Mouse (Mus musculus): Measurements from ENCODE around the gene Tmem203. TPM values are rescaled to one million over a fixed set of nuclear protein-coding genes. Genes with fewer than 3 reads are reported as not detected.

The Tmem203 gene
- polyA plus RNA-seq, 1 experiment from 2014 or later = 25.1 TPM

DNA sequence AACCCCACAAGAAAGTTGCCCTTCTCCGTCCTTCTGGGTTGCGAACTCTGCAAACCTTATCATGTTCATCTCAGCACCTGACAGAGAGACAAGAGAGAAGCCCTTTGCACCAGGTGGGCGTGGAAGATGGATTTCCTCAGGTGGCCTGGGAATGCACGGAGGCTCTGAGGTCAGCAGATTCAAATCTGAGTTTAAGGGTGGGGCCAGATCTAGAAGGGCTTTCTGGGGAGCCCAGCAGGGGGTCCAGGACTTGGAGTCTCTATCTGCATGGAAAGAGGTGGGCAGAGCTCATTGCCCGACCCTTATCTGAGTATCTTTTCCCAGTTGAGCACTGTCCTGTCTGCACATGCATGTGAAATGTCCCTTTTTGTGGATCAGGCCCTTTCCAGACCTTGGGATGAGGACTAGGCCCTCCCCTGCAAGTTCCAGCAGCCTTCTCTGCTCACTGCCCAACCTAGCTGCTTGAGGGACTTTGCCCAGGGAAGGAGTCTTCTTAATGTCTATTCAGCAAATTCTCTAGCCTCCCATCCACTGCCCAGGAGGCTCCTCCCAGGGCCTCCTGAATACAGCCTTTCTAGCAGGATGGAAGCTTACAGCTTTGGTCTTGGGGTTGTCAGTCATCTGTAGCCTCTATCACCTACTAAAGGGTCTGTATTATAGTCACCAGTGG lies 20.6 kb upstream of the Tmem203 start:
- Histone ChIP-seq H3K4me1 (no peaks in the 10 kb centered on the region), H3K9ac (no peak overlapping the region), H3K27ac (no peak overlapping the region), H3K4me2 (no peak overlapping the region), H3K9me3 (no peaks in the 10 kb centered on the region), H3K4me3 (replicated peaks) (no peak overlapping the region), H3K36me3 (no peaks in the 10 kb centered on the region), H3K27me3 (replicated peaks) (no peaks in the 10 kb centered on the region)
- ATAC-seq (ENCODE audit: insufficient read depth, low FRiP score, low read depth) = no peak
- WGBS = 48% methylated on average over 5 of the region's 5 CpGs

DNA sequence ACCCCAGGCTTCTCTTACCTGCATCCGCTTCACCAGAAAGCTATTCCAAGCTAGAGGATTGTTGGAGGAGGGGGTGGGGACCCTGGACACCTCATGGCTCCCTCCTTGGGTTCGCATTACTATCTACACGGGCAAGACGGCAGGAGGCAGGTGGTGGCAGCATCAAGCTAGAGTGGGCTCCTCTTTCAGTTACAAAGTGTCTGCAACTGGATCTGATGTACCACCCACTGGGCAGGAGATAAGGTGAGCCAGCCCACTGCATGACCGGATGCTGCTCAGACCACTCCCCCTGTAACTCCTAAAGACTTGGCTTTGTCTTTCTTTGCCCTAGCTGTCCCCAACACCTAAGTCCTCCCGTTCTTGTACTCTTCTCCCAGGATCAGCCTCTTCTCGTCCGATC lies 18.6 kb upstream of the Tmem203 start, which contains the start of gene Rnf224:
TSS of gene Rnf224 (minus strand) at position 174 of the 400 bp plus-strand sequence.
- Histone ChIP-seq H3K9ac (no peak within 1 kb of the TSS), H3K4me2 (no peak within 1 kb of the TSS), H3K4me1 (peaks cover 13% of the 10 kb centered on the region), H3K36me3 (no peaks in the 10 kb centered on the region), H3K9me3 (no peaks in the 10 kb centered on the region), H3K27me3 (replicated peaks) (0 out of 2 replicates have a peak, but pooled peaks cover 3% of the 10 kb centered on the region), H3K4me3 (replicated peaks) (no peak within 1 kb of the TSS), H3K27ac (peak within 1 kb of the TSS; percentile 51)
- ATAC-seq (ENCODE audit: insufficient read depth, low FRiP score, low read depth) = no peak
- WGBS = 33% methylated on average over 8 of the region's 8 CpGs

DNA sequence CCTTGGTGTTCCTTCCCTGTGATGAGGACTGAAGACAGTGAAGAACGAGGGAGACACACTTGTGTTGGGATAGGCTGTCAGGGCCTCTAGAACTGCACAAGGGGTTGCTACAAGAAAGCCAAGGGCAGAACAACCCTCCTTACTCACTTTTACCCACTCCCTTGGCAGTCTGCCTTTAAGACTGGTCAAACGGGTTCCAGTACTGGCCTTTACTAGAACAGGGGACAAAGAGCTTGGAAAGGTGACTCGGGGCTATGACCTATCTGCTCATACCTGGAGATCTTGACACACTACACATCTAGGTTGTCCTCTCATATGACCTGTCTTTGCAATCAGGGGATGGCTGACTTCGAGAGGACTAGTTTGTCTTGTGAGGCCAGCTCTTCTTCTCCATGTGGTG lies 17.7 kb upstream of the Tmem203 start:
- no peak overlapping the region for H3K4me3 ChIP-seq (replicated peaks)
- WGBS = 56% methylated on average over 4 of the region's 4 CpGs
- peaks cover 21% of the 10 kb centered on the region for H3K4me1 ChIP-seq
- no peaks in the 10 kb centered on the region for H3K9me3 ChIP-seq
- ATAC-seq (ENCODE audit: insufficient read depth, low FRiP score, low read depth) = no peak
- H3K4me2 ChIP-seq = no peak overlapping the region
- H3K27ac ChIP-seq = peak overlapping the region; percentile 51
- H3K36me3 ChIP-seq = no peaks in the 10 kb centered on the region
- 0 out of 2 replicates have a peak, but pooled peaks cover 11% of the 10 kb centered on the region for H3K27me3 ChIP-seq (replicated peaks)
- no peak overlapping the region for H3K9ac ChIP-seq

DNA sequence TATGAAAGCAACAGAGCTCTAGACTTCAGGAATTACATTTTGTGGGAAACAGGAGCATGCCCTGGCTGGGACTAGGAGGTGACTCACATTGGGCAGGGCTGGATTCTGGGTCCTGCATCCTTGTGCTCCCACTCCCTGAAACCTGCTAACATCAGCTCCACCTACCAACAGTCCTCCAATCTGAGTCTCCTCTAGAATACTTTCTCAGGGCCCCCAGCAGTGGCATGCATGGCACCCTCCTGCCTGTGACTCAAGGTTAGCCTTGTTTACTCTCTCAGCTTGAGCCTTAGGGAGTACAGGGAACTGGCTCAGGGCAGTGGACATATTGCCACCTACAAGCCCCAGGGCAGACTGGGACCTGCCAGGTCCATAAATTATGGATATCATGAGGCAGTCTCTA lies 17.1 kb upstream of the Tmem203 start:
- Histone ChIP-seq H3K4me2 (no peak overlapping the region), H3K27ac (peak overlapping the region; percentile 51), H3K36me3 (no peaks in the 10 kb centered on the region), H3K4me3 (replicated peaks) (no peak overlapping the region), H3K9me3 (no peaks in the 10 kb centered on the region), H3K9ac (no peak overlapping the region), H3K4me1 (peaks cover 25% of the 10 kb centered on the region), H3K27me3 (replicated peaks) (0 out of 2 replicates have a peak, but pooled peaks cover 17% of the 10 kb centered on the region)
- no peak for ATAC-seq (ENCODE audit: insufficient read depth, low FRiP score, low read depth)

DNA sequence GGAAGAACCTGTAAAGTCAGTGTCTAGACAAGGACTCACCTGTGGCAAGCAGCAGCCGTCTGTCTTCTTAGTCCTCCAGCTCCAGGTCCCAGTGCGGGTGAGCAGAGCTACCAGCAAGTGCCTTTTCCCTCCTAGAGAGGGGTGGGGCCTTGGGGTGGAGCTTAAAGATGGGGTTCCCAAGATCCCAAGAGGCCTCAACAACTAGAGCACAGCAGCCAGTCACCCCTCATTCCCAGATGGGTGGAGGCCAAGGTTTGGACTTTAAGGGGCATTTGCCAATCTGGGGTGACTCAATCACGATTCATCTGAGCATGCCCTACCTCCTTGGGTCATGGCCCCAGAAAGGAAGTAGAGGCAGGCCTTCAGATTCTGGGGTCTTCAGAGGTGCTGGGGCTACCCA lies 15.5 kb upstream of the Tmem203 start:
- no peak overlapping the region for H3K9ac ChIP-seq
- no peak overlapping the region for H3K4me2 ChIP-seq
- H3K4me3 ChIP-seq (replicated peaks) = no peak overlapping the region
- WGBS = 82% methylated on average over 3 of the region's 3 CpGs
- ATAC-seq (ENCODE audit: insufficient read depth, low FRiP score, low read depth) = no peak
- 0 out of 2 replicates have a peak, but pooled peaks cover 20% of the 10 kb centered on the region for H3K27me3 ChIP-seq (replicated peaks)
- H3K4me1 ChIP-seq = peaks cover 25% of the 10 kb centered on the region
- H3K36me3 ChIP-seq = no peaks in the 10 kb centered on the region
- no peaks in the 10 kb centered on the region for H3K9me3 ChIP-seq
- no peak overlapping the region for H3K27ac ChIP-seq

DNA sequence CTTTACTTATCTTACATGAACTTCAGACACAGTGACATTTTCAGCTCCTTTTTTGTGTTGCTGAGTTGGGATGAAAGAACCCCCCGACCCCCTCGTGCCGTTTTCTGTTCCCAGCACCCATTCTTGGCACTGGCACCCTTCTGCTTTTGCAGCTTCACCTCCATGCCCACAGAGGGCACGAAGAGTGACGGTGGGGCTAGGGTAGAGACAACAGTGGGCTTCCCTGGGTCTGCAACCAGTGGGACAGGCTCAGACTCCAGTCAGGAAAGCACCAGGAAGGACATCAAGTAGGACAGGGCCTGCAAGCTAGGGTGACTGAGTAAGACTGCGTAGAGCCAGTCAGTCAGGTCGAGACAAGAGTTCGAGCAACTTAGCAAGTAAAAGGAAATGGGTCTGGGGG lies 14.9 kb upstream of the Tmem203 start:
- no peaks in the 10 kb centered on the region for H3K9me3 ChIP-seq
- no peak overlapping the region for H3K9ac ChIP-seq
- peaks cover 25% of the 10 kb centered on the region for H3K4me1 ChIP-seq
- ATAC-seq (ENCODE audit: insufficient read depth, low FRiP score, low read depth) = no peak
- H3K4me3 ChIP-seq (replicated peaks) = peak overlapping the region; percentile 52
- no peaks in the 10 kb centered on the region for H3K36me3 ChIP-seq
- 47% methylated on average over 8 of the region's 8 CpGs for WGBS
- peak overlapping the region; percentile 97 for H3K4me2 ChIP-seq
- H3K27me3 ChIP-seq (replicated peaks) = 0 out of 2 replicates have a peak, but pooled peaks cover 20% of the 10 kb centered on the region
- peak overlapping the region; percentile 60; the same call in 1 of the 2 replicates for H3K27ac ChIP-seq

DNA sequence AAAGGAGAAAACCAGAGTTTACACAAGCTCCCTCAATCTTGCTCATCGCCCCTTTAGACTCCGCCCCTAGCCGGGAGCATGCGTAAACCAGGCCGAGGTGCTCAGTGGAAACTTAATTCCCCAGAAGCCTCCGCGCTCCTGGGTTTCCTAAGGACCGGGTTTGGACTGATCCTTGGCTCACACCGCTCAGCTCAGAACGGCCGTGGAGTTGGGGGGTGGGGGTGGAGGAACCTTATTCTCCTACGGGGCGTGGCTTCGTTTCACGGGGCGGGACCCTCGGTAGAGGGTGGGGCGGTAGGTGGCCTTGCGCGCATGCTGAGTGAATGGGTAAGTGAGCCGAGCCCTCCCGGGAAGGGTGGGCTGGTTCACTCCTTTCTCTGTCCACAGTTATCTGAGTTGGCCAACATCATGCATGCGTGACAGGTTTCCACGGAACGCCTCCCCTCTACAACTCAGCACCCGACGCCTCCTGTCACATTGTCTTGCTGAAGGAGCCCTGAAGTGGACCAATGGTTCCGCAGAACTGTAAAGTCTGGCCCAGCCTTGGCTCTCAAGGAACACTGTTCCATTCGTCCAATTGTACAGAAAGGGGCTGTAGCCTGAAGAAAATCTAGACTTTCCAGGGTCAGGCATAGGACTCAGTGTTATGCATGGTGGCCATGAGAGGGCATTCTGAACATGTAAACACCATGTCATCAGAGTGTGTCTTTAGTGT lies 14.4 kb upstream of the Tmem203 start:
- WGBS = 2% methylated on average over 29 of the region's 29 CpGs
- Histone ChIP-seq H3K27ac (peak overlapping the region; percentile 60), H3K9ac (no peak overlapping the region), H3K9me3 (no peaks in the 10 kb centered on the region), H3K36me3 (no peaks in the 10 kb centered on the region), H3K4me1 (peaks cover 25% of the 10 kb centered on the region), H3K4me2 (peak overlapping the region; percentile 97), H3K4me3 (replicated peaks) (peak overlapping the region; percentile 52), H3K27me3 (replicated peaks) (0 out of 2 replicates have a peak, but pooled peaks cover 20% of the 10 kb centered on the region)
- ATAC-seq (ENCODE audit: insufficient read depth, low FRiP score, low read depth) = peak; percentile 67

DNA sequence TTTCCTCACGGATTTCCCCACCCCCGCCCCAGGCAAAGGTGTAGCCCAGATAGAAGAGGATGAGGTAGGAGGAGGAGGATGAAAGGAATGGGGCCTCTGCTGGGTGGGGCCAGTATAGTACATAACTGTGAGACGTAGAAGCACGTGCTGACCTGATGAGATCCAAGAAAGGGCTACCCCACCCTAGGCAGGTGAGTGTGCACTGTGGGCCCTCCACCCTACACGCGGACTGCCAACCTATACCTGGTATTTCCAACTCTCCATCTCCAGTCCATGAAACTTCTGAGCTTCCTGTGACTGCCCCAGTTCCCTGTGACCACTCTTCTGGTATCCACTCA lies 13.8 kb upstream of the Tmem203 start:
- no peaks in the 10 kb centered on the region for H3K9me3 ChIP-seq
- ATAC-seq (ENCODE audit: insufficient read depth, low FRiP score, low read depth) = no peak
- 13% methylated on average over 6 of the region's 6 CpGs for WGBS
- peak overlapping the region; percentile 52 for H3K4me3 ChIP-seq (replicated peaks)
- H3K36me3 ChIP-seq = no peaks in the 10 kb centered on the region
- peak overlapping the region; percentile 97 for H3K4me2 ChIP-seq
- H3K4me1 ChIP-seq = peaks cover 25% of the 10 kb centered on the region
- no peak overlapping the region for H3K9ac ChIP-seq
- H3K27ac ChIP-seq = peak overlapping the region; percentile 60
- 0 out of 2 replicates have a peak, but pooled peaks cover 20% of the 10 kb centered on the region for H3K27me3 ChIP-seq (replicated peaks)

DNA sequence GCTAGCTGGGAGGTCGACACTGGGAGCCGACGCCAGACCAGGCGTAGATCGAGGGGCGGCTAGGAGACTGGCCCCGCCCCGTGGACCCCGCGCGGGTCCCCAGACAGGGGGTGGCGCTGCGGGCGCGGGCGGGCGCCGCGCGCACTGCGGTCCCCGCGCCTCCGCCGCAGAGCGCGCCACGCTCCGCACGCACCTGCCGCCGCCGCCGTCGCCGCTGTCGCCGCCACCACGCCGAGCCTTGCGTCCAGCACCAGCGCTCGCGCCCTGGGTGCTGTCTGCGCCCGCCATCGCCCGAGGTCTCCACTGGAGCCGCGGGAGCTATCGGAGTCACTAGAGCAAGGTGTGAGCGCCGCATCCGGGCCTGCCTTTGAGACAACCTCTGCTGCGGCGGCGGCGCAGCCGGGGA lies 13.1 kb upstream of the Tmem203 start, which contains the start of the genes Rnf208 and Cysrt1:
TSS of gene Rnf208 (plus strand) at position 155 of the 406 bp plus-strand sequence.
TSS of gene Cysrt1 (minus strand) at position 352 of the 406 bp plus-strand sequence.
- Histone ChIP-seq H3K36me3 (no peaks in the 10 kb centered on the region), H3K9me3 (no peaks in the 10 kb centered on the region), H3K27me3 (replicated peaks) (0 out of 2 replicates have a peak, but pooled peaks cover 20% of the 10 kb centered on the region), H3K27ac (peak within 1 kb of the TSS; percentile 60), H3K4me2 (peak within 1 kb of the TSS; percentile 97), H3K4me1 (peaks cover 25% of the 10 kb centered on the region), H3K4me3 (replicated peaks) (peak within 1 kb of the TSS; percentile 52), H3K9ac (peak within 1 kb of the TSS; percentile 44)
- ATAC-seq (ENCODE audit: insufficient read depth, low FRiP score, low read depth) = no peak
- WGBS = under 1% methylated on average over 53 of the region's 59 CpGs

DNA sequence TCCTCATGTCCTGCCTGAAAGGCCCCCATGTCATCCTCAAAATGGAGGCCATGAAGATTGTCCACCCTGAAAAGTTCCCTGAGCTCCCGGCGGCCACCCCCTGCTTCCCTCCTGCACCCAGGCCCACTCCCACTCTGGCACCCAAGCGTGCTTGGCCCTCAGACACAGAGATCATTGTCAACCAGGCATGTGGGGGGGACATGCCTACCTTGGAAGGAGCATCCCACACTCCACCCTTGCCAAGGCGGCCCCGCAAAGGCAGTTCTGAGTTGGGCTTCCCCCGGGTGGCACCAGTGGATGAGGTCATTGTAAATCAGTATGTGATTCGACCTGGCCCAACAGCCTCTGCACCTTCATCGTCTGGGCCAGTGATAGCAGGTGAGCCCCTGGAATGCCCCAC lies 11.9 kb upstream of the Tmem203 start:
- H3K4me3 ChIP-seq (replicated peaks) = no peak overlapping the region
- no peak overlapping the region for H3K9ac ChIP-seq
- WGBS = 71% methylated on average over 8 of the region's 8 CpGs
- H3K36me3 ChIP-seq = 0 out of 2 replicates have a peak, but pooled peaks cover 5% of the 10 kb centered on the region
- 0 out of 2 replicates have a peak, but pooled peaks cover 20% of the 10 kb centered on the region for H3K27me3 ChIP-seq (replicated peaks)
- no peak overlapping the region for H3K27ac ChIP-seq
- H3K4me2 ChIP-seq = no peak overlapping the region
- ATAC-seq (ENCODE audit: insufficient read depth, low FRiP score, low read depth) = no peak
- H3K4me1 ChIP-seq = peaks cover 25% of the 10 kb centered on the region
- H3K9me3 ChIP-seq = no peaks in the 10 kb centered on the region

DNA sequence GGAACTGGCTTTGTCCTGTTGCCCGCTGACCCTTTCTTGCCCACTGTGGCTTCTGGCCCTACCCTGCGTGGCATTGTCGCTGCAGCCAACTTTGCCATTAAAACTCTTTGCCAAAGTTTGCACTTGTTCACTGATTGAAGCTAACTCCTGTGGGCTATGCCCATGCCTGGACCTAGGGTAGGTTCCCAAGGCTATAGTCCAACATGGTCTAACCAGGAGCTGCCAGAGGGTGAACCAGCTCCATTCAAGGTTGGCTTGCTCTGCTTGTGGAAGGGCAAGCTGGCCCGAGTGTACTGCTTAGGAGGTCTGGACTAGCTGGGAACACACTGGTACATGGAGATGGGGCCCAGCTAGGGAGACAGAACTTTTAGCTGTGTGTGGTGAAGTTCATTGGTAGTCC lies 11.1 kb upstream of the Tmem203 start:
- WGBS = 88% methylated on average over 4 of the region's 4 CpGs

More for the DNA sequence above, 11.1 kb upstream of the Tmem203 start:
- Histone ChIP-seq H3K4me1 (peaks cover 25% of the 10 kb centered on the region), H3K4me2 (no peak overlapping the region), H3K4me3 (replicated peaks) (no peak overlapping the region), H3K27ac (no peak overlapping the region), H3K9me3 (no peaks in the 10 kb centered on the region), H3K36me3 (0 out of 2 replicates have a peak, but pooled peaks cover 12% of the 10 kb centered on the region), H3K9ac (no peak overlapping the region), H3K27me3 (replicated peaks) (0 out of 2 replicates have a peak, but pooled peaks cover 20% of the 10 kb centered on the region)
- ATAC-seq (ENCODE audit: insufficient read depth, low FRiP score, low read depth) = no peak
